ENCODE assay signal across 8 mouse cellular contexts in the genomic region with DNA sequence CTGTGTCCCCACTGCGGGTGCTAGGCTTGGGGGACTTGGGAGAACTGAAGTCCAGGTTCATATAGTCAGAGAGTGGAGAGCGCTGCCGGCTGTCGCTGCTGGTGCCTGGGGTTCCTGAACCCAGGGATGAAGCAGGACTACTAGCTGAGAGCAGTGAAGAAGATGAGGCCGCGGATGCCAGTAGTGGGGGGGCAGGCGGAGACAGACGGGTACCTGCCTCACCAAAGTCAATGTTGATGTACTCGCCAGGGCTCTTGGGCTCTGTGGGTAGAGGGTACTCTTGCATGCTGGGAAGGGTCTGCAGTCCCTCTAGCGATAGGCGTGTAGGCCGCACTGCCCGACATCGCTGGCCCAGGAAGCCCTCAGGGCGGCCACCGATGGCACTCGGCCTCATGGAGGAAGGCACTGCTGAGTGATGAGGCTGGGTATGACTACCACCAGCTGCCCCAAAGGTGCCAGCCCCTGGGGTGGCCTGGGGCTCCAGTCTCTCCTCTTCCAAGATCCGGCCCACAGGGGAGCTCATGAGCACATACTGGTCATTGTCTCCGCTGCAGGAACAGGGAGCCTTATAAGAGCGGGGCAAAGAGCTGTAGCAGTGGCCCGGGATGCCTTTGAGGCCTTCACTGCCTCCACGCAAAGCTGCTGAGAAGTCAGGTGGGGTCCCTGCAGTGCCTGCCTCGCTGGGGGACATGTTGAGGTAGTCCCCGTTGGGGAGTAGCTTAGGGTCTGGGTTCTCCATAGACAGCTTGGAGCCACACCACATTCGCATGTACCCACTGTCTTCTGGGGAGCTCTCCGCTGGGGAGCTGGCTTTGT. TPM values are rescaled to one million over a fixed set of nuclear protein-coding genes. Genes with fewer than 3 reads are reported as not detected.
DNase-seq lines count a peak whose midpoint lies in the region; ATAC-seq lines count a peak whose summit lies in the region.

No protein-coding gene starts in this region.

- peak overlapping the region; percentile 90 for H3K4me2 ChIP-seq in hindbrain, embryonic 16.5 days (ENCODE audit: low read length)
- peak overlapping the region; percentile 87 for H3K4me2 ChIP-seq in midbrain, embryonic 15.5 days

- no peaks in the 10 kb centered on the region for H3K27me3 ChIP-seq in hindbrain, embryonic 16.5 days (replicated peaks; ENCODE audit: control insufficient read depth, insufficient read depth, low read length)
- H3K27me3 ChIP-seq in midbrain, embryonic 15.5 days (replicated peaks) = no peaks in the 10 kb centered on the region

- WGBS in hindbrain, embryonic 16.5 days = 82% methylated on average over 26 of the region's 26 CpGs
- 78% methylated on average over 26 of the region's 26 CpGs for WGBS in midbrain, embryonic 15.5 days

- peaks cover 59% of the 10 kb centered on the region for H3K4me1 ChIP-seq in hindbrain, embryonic 16.5 days (ENCODE audit: control insufficient read depth, insufficient read depth, low read depth, low read length)
- H3K4me1 ChIP-seq in midbrain, embryonic 15.5 days = peaks cover 71% of the 10 kb centered on the region

- peak; percentile 29 for DNase-seq in CD4-positive, CD25-positive, alpha-beta regulatory T cell, adult 2 months (ENCODE audit: low read depth, low spot score)
- peak; percentile 46 for DNase-seq in testis, postnatal 10 days (ENCODE audit: low spot score)
- DNase-seq in testis, postnatal 14 days (ENCODE audit: low spot score) = no peak
- no peak for DNase-seq in adrenal gland, postnatal 25 days
- no peak for DNase-seq in frontal cortex, postnatal 14 days (ENCODE audit: low spot score in 2 of 2)

- peak overlapping the region; percentile 83 for H3K4me3 ChIP-seq in hindbrain, embryonic 16.5 days (ENCODE audit: low read length)
- H3K4me3 ChIP-seq in midbrain, embryonic 15.5 days = peak overlapping the region; percentile 76

- ATAC-seq in CD4-positive, CD25-positive, alpha-beta regulatory T cell, adult 4 months = no peak
- no peak for ATAC-seq in hindbrain, embryonic 16.5 days
- no peak for ATAC-seq in midbrain, embryonic 15.5 days (replicated peaks)

- no peak overlapping the region for H3K27ac ChIP-seq in hindbrain, embryonic 16.5 days (ENCODE audit: low read depth, low read length)
- no peak overlapping the region for H3K27ac ChIP-seq in midbrain, embryonic 15.5 days

- no peaks in the 10 kb centered on the region for H3K36me3 ChIP-seq in hindbrain, embryonic 16.5 days (ENCODE audit: control insufficient read depth, insufficient read depth, low read length)
- H3K36me3 ChIP-seq in midbrain, embryonic 15.5 days (replicated peaks) = no peaks in the 10 kb centered on the region

- peak overlapping the region; percentile 92 for H3K9ac ChIP-seq in hindbrain, embryonic 16.5 days (ENCODE audit: low read depth, low read length)
- peak overlapping the region; percentile 79; the same call in 1 of the 2 replicates for H3K9ac ChIP-seq in midbrain, embryonic 15.5 days

- H3K9me3 ChIP-seq in hindbrain, embryonic 16.5 days (ENCODE audit: control insufficient read depth, low read length) = no peaks in the 10 kb centered on the region
- no peaks in the 10 kb centered on the region for H3K9me3 ChIP-seq in midbrain, embryonic 15.5 days

RNA-seq across cellular contexts. Expression of a gene that starts 2.6 kb away (rescaled TPM):
- under 1 TPM; 0.68 to 0.83 TPM for polyA plus RNA-seq in CD4-positive, CD25-positive, alpha-beta regulatory T cell, adult 4 months (2017; shearing (Covaris generic))
- 4.1 and 4.6 TPM in 2 replicates for polyA plus RNA-seq in hindbrain, embryonic 16.5 days (2015; fragmentation: Nextera tagmentation; extraction: Ambion mirVana)
- 6.8 and 6.9 TPM in 2 replicates for polyA plus RNA-seq in midbrain, embryonic 15.5 days (2015; fragmentation: Nextera tagmentation; extraction: Ambion mirVana)
- total RNA-seq in adrenal gland, postnatal 25 days (2021) = 22.1 and 23.0 TPM in 2 replicates

Comparison
In these comparisons a context has a peak if more than half of its experiments do, and no peak if none do; other contexts are left out.
1. DNase-seq: peak in CD4-positive, CD25-positive, alpha-beta regulatory T cell, adult 2 months (single experiment) and testis, postnatal 10 days (single experiment); none in testis, postnatal 14 days (single experiment), adrenal gland, postnatal 25 days (single experiment) and frontal cortex, postnatal 14 days (0 of 2).